Mouse (Mus musculus): ENCODE measurements at regions not wholly inside any gene's neighbourhood (a gene's known extent, or its start where the extent isn't known, plus 50 kb on each side); places are given as distances from the start of the nearest gene placed in this dataset.

DNA sequence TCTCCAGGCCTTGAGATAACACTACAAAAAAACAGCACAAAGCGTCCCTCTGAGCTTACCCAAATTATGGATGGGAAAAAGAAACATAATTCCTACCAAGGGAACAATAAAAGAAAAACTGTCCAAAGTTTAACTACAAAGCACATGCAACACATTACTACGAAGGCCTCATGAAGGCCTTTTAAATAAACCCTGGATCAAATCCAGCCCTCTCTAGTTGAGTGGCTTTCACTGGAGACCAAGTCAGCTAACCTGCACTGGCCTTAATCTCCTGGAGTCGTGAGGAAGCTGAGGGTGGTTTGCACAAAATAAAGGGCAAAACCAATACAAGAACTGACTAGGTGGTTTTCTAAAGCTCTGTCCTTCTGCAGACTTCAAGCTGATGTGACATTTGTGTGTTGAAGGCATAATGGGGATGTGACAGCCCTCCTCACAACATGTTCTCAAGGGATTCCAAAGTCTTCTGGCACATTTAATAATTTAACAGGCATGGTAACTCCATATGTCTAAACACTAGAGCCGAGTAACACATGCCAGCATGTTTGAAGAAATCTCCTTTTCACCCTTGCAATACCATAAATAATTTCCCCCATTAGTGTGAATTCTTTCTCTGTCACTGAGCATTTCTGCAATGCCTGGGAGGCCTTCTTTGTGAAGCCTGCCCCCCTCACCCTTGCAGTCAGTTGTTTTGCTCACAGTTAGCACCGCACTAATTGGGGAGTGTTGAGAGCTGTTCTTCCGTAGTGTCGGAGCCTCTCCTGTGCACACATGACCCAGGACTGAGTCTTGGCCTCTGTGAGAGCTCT lies 50.0 kb upstream of the Cep85l start:
- DNase-seq (ENCODE audit: low spot score) (no peak), ATAC-seq (no peak)
- no peaks in the 10 kb centered on the region for H3K4me1 ChIP-seq (ENCODE audit: insufficient read depth, low read depth, low read length)
- no peak overlapping the region for H3K9ac ChIP-seq (replicated peaks; ENCODE audit: low read depth)
- no peak overlapping the region for H3K4me3 ChIP-seq (ENCODE audit: low read depth, low read length)
- H3K27me3 ChIP-seq (replicated peaks; ENCODE audit: insufficient read depth, low read length), result no peaks in the 10 kb centered on the region
- no peak overlapping the region for H3K27ac ChIP-seq (ENCODE audit: low read length)
- no peak for TF ChIP-seq CTCF (IDR thresholded peaks at IDR 0.05)
- TF ChIP-seq EP300 (IDR thresholded peaks at IDR 0.05), result no peak
- 52% methylated on average over 7 of the region's 7 CpGs for WGBS
- H3K36me3 ChIP-seq (ENCODE audit: insufficient read depth, low read length), result no peaks in the 10 kb centered on the region
- H3K4me2 ChIP-seq (replicated peaks; ENCODE audit: low read depth, low read length), result no peak overlapping the region
- no peaks in the 10 kb centered on the region for H3K9me3 ChIP-seq (ENCODE audit: low read length)

Data from lung, postnatal 0 days (tissue).